Mouse (Mus musculus) kidney, adult 2 months (tissue): ENCODE measurements at regions not wholly inside any gene's neighbourhood (a gene's known extent, or its start where the extent isn't known, plus 50 kb on each side); places are given as distances from the start of the nearest gene placed in this dataset.

Experiments
- CTCF ChIP-seq: fragments of 200-500 bp; conservative IDR thresholded peaks from 2 replicates; pipeline ENCODE4 v1.5.1; 2011; ENCODE audit warnings: low read depth, mild to moderate bottlenecking, control low read depth, low read length, moderate library complexity, mixed read lengths; ENCODE audit not compliant: insufficient read depth, insufficient read length
- POLR2A ChIP-seq: fragments of 200-500 bp; IDR thresholded peaks from one replicate; pipeline ENCODE4 v1.6.1; 2011; ENCODE audit warnings: low read depth, low read length, control low read depth

GRCm38 (mm10) chr11:65421889-65422288, 152.1 kb upstream of the Myocd start:
- no peak for TF ChIP-seq CTCF
- TF ChIP-seq POLR2A: no peak
